Mouse (Mus musculus): ENCODE measurements at regions not wholly inside any gene's neighbourhood (a gene's known extent, or its start where the extent isn't known, plus 50 kb on each side); places are given as distances from the start of the nearest gene placed in this dataset.

- no peaks in the 10 kb centered on the region for H3K36me3 ChIP-seq (ENCODE audit: control insufficient read depth, insufficient read depth, low read length)
- H3K4me3 ChIP-seq (replicated peaks; ENCODE audit: low read length) = no peak overlapping the region
- no peak overlapping the region for H3K4me2 ChIP-seq (ENCODE audit: low read depth, low read length)
- no peaks in the 10 kb centered on the region for H3K27me3 ChIP-seq (ENCODE audit: control insufficient read depth, insufficient read depth, low read length)
- H3K27ac ChIP-seq (ENCODE audit: low read length) = no peak overlapping the region
- H3K9me3 ChIP-seq (replicated peaks; ENCODE audit: control insufficient read depth, low read length) = no peaks in the 10 kb centered on the region
- no peak for ATAC-seq (ENCODE audit: insufficient read depth, low FRiP score)
- 68% methylated on average over 5 of the region's 5 CpGs for WGBS
- H3K9ac ChIP-seq (ENCODE audit: low read length) = no peak overlapping the region
- peaks cover 13% of the 10 kb centered on the region; the same call in 1 of the 2 replicates for H3K4me1 ChIP-seq (ENCODE audit: control insufficient read depth, insufficient read depth, low read length)
Measured at GRCm38 (mm10) chr11:117538732-117539131, 54.6 kb downstream of the Gm11733 start.

GRCm38 (mm10) chr11:117540609-117541008 is 56.4 kb downstream of the Gm11733 start:
- no peak for ATAC-seq (ENCODE audit: insufficient read depth, low FRiP score)
- Histone ChIP-seq H3K4me1 (ENCODE audit: control insufficient read depth, insufficient read depth, low read length) (0 out of 2 replicates have a peak, but pooled peaks cover 7% of the 10 kb centered on the region), H3K9me3 (replicated peaks; ENCODE audit: control insufficient read depth, low read length) (no peaks in the 10 kb centered on the region), H3K36me3 (ENCODE audit: control insufficient read depth, insufficient read depth, low read length) (no peaks in the 10 kb centered on the region), H3K27ac (ENCODE audit: low read length) (no peak overlapping the region), H3K4me2 (ENCODE audit: low read depth, low read length) (no peak overlapping the region), H3K27me3 (ENCODE audit: control insufficient read depth, insufficient read depth, low read length) (no peaks in the 10 kb centered on the region), H3K4me3 (replicated peaks; ENCODE audit: low read length) (no peak overlapping the region), H3K9ac (ENCODE audit: low read length) (no peak overlapping the region)
- WGBS = 38% methylated on average over 5 of the region's 5 CpGs

DNA sequence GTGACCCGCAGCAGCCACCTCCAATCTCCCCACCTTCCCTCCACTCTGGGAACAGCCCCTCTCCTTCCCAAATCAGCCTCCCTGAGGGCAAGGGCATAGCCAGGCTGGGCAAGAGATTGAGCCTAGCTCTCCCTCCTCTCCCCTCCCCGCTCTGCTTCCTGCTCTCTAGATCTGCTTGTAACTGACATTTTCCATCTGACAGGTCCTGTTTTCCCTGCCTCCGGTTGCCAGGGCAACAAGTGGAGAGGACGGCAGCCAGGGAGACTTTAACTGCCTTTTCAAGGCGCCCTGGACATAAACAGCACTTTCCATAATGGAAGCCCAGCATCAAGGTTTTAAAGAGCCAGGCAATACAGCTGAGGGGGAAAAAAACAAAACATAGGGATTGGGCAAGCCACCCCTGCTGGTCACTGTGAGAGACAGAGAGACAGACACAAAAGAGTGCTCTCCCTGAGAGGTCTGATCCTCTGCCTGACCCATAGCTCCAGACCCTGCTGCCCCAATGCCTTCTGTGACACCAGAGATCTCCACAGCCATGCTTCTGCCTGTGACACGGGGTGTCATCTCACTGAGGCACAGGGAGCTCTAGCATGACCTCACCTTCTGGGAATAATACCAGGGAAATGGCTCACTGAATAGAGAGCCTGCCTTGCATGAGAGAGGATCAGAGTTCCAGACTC is 57.2 kb downstream of the Gm11733 start:
- no peak overlapping the region for H3K27ac ChIP-seq (ENCODE audit: low read length)
- 5% methylated on average over 6 of the region's 6 CpGs for WGBS

GRCm38 (mm10) chr11:117543191-117543590 is 59.0 kb downstream of the Gm11733 start:
- no peak overlapping the region for H3K4me2 ChIP-seq (ENCODE audit: low read depth, low read length)
- no peak overlapping the region for H3K9ac ChIP-seq (ENCODE audit: low read length)
- WGBS = 55% methylated on average over 6 of the region's 6 CpGs
- ATAC-seq (ENCODE audit: insufficient read depth, low FRiP score) = no peak
- 0 out of 2 replicates have a peak, but pooled peaks cover 7% of the 10 kb centered on the region for H3K4me1 ChIP-seq (ENCODE audit: control insufficient read depth, insufficient read depth, low read length)
- H3K36me3 ChIP-seq (ENCODE audit: control insufficient read depth, insufficient read depth, low read length) = no peaks in the 10 kb centered on the region
- H3K4me3 ChIP-seq (replicated peaks; ENCODE audit: low read length) = no peak overlapping the region
- no peaks in the 10 kb centered on the region for H3K27me3 ChIP-seq (ENCODE audit: control insufficient read depth, insufficient read depth, low read length)
- H3K9me3 ChIP-seq (replicated peaks; ENCODE audit: control insufficient read depth, low read length) = no peaks in the 10 kb centered on the region
- no peak overlapping the region for H3K27ac ChIP-seq (ENCODE audit: low read length)

More for the DNA sequence above, 57.2 kb downstream of the Gm11733 start:
- no peak overlapping the region for H3K4me3 ChIP-seq (replicated peaks; ENCODE audit: low read length)
- H3K9me3 ChIP-seq (replicated peaks; ENCODE audit: control insufficient read depth, low read length) = no peaks in the 10 kb centered on the region
- 0 out of 2 replicates have a peak, but pooled peaks cover 7% of the 10 kb centered on the region for H3K4me1 ChIP-seq (ENCODE audit: control insufficient read depth, insufficient read depth, low read length)
- H3K9ac ChIP-seq (ENCODE audit: low read length) = no peak overlapping the region
- no peaks in the 10 kb centered on the region for H3K27me3 ChIP-seq (ENCODE audit: control insufficient read depth, insufficient read depth, low read length)
- no peak overlapping the region for H3K4me2 ChIP-seq (ENCODE audit: low read depth, low read length)
- peak; percentile 49; the same call in 1 of the 2 replicates for ATAC-seq (ENCODE audit: insufficient read depth, low FRiP score)
- no peaks in the 10 kb centered on the region for H3K36me3 ChIP-seq (ENCODE audit: control insufficient read depth, insufficient read depth, low read length)

GRCm38 (mm10) chr11:117544507-117544906 is 60.3 kb downstream of the Gm11733 start:
- no peak for ATAC-seq (ENCODE audit: insufficient read depth, low FRiP score)
- no peaks in the 10 kb centered on the region for H3K9me3 ChIP-seq (replicated peaks; ENCODE audit: control insufficient read depth, low read length)
- no peaks in the 10 kb centered on the region for H3K27me3 ChIP-seq (ENCODE audit: control insufficient read depth, insufficient read depth, low read length)
- H3K4me3 ChIP-seq (replicated peaks; ENCODE audit: low read length) = no peak overlapping the region
- no peak overlapping the region for H3K27ac ChIP-seq (ENCODE audit: low read length)
- 38% methylated on average over 6 of the region's 6 CpGs for WGBS
- no peaks in the 10 kb centered on the region for H3K36me3 ChIP-seq (ENCODE audit: control insufficient read depth, insufficient read depth, low read length)
- no peak overlapping the region for H3K4me2 ChIP-seq (ENCODE audit: low read depth, low read length)
- H3K4me1 ChIP-seq (ENCODE audit: control insufficient read depth, insufficient read depth, low read length) = 0 out of 2 replicates have a peak, but pooled peaks cover 7% of the 10 kb centered on the region
- H3K9ac ChIP-seq (ENCODE audit: low read length) = no peak overlapping the region

DNA sequence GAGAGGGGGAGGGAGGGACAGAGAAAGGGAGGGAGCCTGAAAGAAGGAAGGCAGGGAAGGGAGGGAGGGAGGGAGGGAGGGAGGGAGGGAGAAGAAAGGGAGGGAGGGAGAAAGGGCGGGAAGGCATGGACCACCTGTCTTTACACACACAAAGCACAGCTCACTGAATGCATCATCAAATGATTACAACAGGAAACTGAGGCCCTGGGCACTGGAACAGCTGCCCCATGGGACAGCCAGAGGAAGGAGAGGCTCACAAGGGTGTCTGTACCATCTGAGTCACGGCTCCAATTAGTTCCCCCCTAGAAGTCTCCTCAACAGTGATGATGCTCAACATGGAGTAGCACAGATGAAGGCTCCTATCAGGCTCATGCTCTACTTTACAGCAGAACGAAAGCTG is 60.8 kb downstream of the Gm11733 start:
- no peak overlapping the region for H3K4me2 ChIP-seq (ENCODE audit: low read depth, low read length)
- 71% methylated on average over 3 of the region's 3 CpGs for WGBS
- H3K4me3 ChIP-seq (replicated peaks; ENCODE audit: low read length) = no peak overlapping the region
- H3K4me1 ChIP-seq (ENCODE audit: control insufficient read depth, insufficient read depth, low read length) = 0 out of 2 replicates have a peak, but pooled peaks cover 7% of the 10 kb centered on the region
- H3K27me3 ChIP-seq (ENCODE audit: control insufficient read depth, insufficient read depth, low read length) = no peaks in the 10 kb centered on the region
- H3K36me3 ChIP-seq (ENCODE audit: control insufficient read depth, insufficient read depth, low read length) = no peaks in the 10 kb centered on the region
- H3K27ac ChIP-seq (ENCODE audit: low read length) = no peak overlapping the region
- no peak for ATAC-seq (ENCODE audit: insufficient read depth, low FRiP score)
- H3K9ac ChIP-seq (ENCODE audit: low read length) = no peak overlapping the region
- no peaks in the 10 kb centered on the region for H3K9me3 ChIP-seq (replicated peaks; ENCODE audit: control insufficient read depth, low read length)

GRCm38 (mm10) chr11:117551926-117552325 is 67.8 kb downstream of the Gm11733 start:
- H3K9me3 ChIP-seq (replicated peaks; ENCODE audit: control insufficient read depth, low read length) = no peaks in the 10 kb centered on the region
- no peak for ATAC-seq (ENCODE audit: insufficient read depth, low FRiP score)
- WGBS = 94% methylated on average over 5 of the region's 5 CpGs
- H3K4me2 ChIP-seq (ENCODE audit: low read depth, low read length) = no peak overlapping the region
- no peak overlapping the region for H3K9ac ChIP-seq (ENCODE audit: low read length)
- H3K27ac ChIP-seq (ENCODE audit: low read length) = no peak overlapping the region
- H3K36me3 ChIP-seq (ENCODE audit: control insufficient read depth, insufficient read depth, low read length) = no peaks in the 10 kb centered on the region
- H3K27me3 ChIP-seq (ENCODE audit: control insufficient read depth, insufficient read depth, low read length) = no peaks in the 10 kb centered on the region
- H3K4me3 ChIP-seq (replicated peaks; ENCODE audit: low read length) = no peak overlapping the region
- H3K4me1 ChIP-seq (ENCODE audit: control insufficient read depth, insufficient read depth, low read length) = no peaks in the 10 kb centered on the region

DNA sequence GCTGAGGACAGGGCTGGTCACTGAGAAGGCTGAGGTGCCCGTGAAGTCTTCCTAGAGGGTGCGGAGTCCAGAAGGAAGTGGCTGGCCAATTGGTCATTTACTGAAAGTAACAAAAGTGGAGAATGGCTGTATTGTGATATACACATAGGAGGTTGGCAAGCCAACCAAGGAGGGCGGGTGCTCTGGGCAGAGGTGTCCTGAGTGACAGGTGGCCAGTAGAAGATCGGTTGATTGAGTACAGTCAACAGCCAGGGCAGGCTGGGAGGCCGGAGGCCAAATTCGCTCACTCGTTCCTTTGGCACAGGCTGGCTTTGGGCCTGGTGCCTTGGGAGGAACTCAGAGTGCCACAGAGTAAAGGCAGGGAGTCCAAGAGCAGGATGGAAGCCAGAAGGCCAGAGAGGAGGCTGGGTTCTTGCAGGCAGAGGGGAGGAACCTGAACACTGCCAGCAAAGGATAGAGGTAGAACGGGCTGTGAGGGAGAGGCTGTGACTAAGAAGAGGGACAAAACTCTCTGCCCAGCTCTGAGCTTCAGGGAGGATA is 68.3 kb downstream of the Gm11733 start:
- Histone ChIP-seq H3K4me1 (ENCODE audit: control insufficient read depth, insufficient read depth, low read length) (no peaks in the 10 kb centered on the region), H3K27me3 (ENCODE audit: control insufficient read depth, insufficient read depth, low read length) (no peaks in the 10 kb centered on the region), H3K4me3 (replicated peaks; ENCODE audit: low read length) (no peak overlapping the region), H3K9ac (ENCODE audit: low read length) (no peak overlapping the region), H3K36me3 (ENCODE audit: control insufficient read depth, insufficient read depth, low read length) (no peaks in the 10 kb centered on the region), H3K9me3 (replicated peaks; ENCODE audit: control insufficient read depth, low read length) (no peaks in the 10 kb centered on the region), H3K27ac (ENCODE audit: low read length) (no peak overlapping the region), H3K4me2 (ENCODE audit: low read depth, low read length) (no peak overlapping the region)
- 87% methylated on average over 8 of the region's 8 CpGs for WGBS
- ATAC-seq (ENCODE audit: insufficient read depth, low FRiP score) = no peak

DNA sequence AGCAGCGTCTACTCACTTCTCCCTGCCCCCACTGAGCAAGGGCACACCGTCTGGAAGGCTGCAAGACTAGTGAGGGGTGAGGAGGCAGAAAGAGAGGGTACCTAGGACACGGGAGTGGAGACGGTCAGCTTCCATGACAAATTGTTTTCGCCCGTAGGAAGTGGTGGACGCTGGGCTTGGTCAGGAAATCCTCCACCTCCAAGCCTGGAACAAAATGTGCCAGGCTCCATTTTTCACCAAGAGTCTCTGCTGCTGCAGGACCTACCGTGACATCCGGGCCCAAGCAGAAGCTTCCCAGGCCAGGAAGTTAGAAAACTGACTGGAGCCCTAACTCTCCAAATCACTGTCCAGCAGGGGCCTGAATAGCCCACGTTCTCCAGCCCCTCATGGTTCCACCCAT is 69.9 kb downstream of the Gm11733 start:
- Histone ChIP-seq H3K4me1 (ENCODE audit: control insufficient read depth, insufficient read depth, low read length) (no peaks in the 10 kb centered on the region), H3K27ac (ENCODE audit: low read length) (no peak overlapping the region), H3K27me3 (ENCODE audit: control insufficient read depth, insufficient read depth, low read length) (no peaks in the 10 kb centered on the region), H3K9me3 (replicated peaks; ENCODE audit: control insufficient read depth, low read length) (no peaks in the 10 kb centered on the region), H3K4me3 (replicated peaks; ENCODE audit: low read length) (no peak overlapping the region), H3K4me2 (ENCODE audit: low read depth, low read length) (no peak overlapping the region), H3K36me3 (ENCODE audit: control insufficient read depth, insufficient read depth, low read length) (no peaks in the 10 kb centered on the region), H3K9ac (ENCODE audit: low read length) (no peak overlapping the region)
- no peak for ATAC-seq (ENCODE audit: insufficient read depth, low FRiP score)
- 44% methylated on average over 10 of the region's 10 CpGs for WGBS
